In genomic region chr3:89266439-89266893, GRCm38 (mm10) we compare ENCODE assay signal across 7 mouse cellular contexts. TPM values are rescaled to one million over a fixed set of nuclear protein-coding genes. Genes with fewer than 3 reads are reported as not detected.
DNase-seq lines count a peak whose midpoint lies in the region; ATAC-seq and TF ChIP-seq lines count a peak whose summit lies in the region.

No protein-coding gene starts in this region.

- peak overlapping the region; percentile 83 for H3K9ac ChIP-seq in hindbrain, embryonic 16.5 days (ENCODE audit: low read depth, low read length)

- peak overlapping the region; percentile 75 for H3K4me3 ChIP-seq in hindbrain, embryonic 16.5 days (ENCODE audit: low read length)
- peak overlapping the region; percentile 93 for H3K4me3 ChIP-seq in small intestine, adult 2 months (ENCODE audit: low read depth, low read length)

- peak overlapping the region; percentile 74 for H3K27ac ChIP-seq in hindbrain, embryonic 16.5 days (ENCODE audit: low read depth, low read length)
- peak overlapping the region; percentile 74 for H3K27ac ChIP-seq in small intestine, adult 2 months (ENCODE audit: insufficient read depth, low read depth, low read length)

- TF ChIP-seq POLR2A in small intestine, adult 2 months (IDR thresholded peaks at IDR 0.05; ENCODE audit: low read depth, low read length), result peak; percentile 94

- under 1% methylated on average over 20 of the region's 20 CpGs for WGBS in hindbrain, embryonic 16.5 days
- under 1% methylated on average over 20 of the region's 20 CpGs for WGBS in small intestine, adult 2 months

- H3K27me3 ChIP-seq in hindbrain, embryonic 16.5 days (replicated peaks; ENCODE audit: control insufficient read depth, insufficient read depth, low read length), result no peaks in the 10 kb centered on the region
- H3K27me3 ChIP-seq in small intestine, adult 2 months (ENCODE audit: control insufficient read depth, insufficient read depth, low read length), result no peaks in the 10 kb centered on the region

- no peak for TF ChIP-seq CTCF in small intestine, adult 2 months (IDR thresholded peaks at IDR 0.05; ENCODE audit: extremely low read depth, insufficient read length, insufficient replicate concordance, low read depth, low read length)

- peaks cover 37% of the 10 kb centered on the region for H3K4me1 ChIP-seq in hindbrain, embryonic 16.5 days (ENCODE audit: control insufficient read depth, insufficient read depth, low read depth, low read length)
- H3K4me1 ChIP-seq in small intestine, adult 2 months (ENCODE audit: control insufficient read depth, insufficient read depth, insufficient read length, low read length), result peaks cover 18% of the 10 kb centered on the region

- intact Hi-C loops in left cerebral cortex, postnatal 14 days (cut with DNase I), result no loop called here

- ATAC-seq in hindbrain, embryonic 16.5 days, result peak; percentile 88
- peak; percentile 85 for ATAC-seq in megakaryocyte progenitor cell, adult 5-6 weeks (replicated peaks; ENCODE audit: poor library complexity)

- peak; percentile 90 for DNase-seq in ZHBTc4 (ENCODE audit: low read depth, low spot score)
- DNase-seq in cerebellum, adult 9-10 months, result peak; percentile 84
- peak; percentile 63 to 79 for DNase-seq in frontal cortex, postnatal 10 days (ENCODE audit: low spot score in 2 of 2)
- peak; percentile 80 to 81 for DNase-seq in left cerebral cortex, postnatal 14 days (ENCODE audit: low spot score in 2 of 2)

- peak overlapping the region; percentile 98 for H3K4me2 ChIP-seq in hindbrain, embryonic 16.5 days (ENCODE audit: low read length)

- 0 out of 2 replicates have a peak, but pooled peaks cover 3% of the 10 kb centered on the region for H3K36me3 ChIP-seq in hindbrain, embryonic 16.5 days (ENCODE audit: control insufficient read depth, insufficient read depth, low read length)
- H3K36me3 ChIP-seq in small intestine, adult 2 months (ENCODE audit: control insufficient read depth, insufficient read depth, low read length), result peaks cover 1% of the 10 kb centered on the region; the same call in 1 of the 2 replicates

- H3K9me3 ChIP-seq in hindbrain, embryonic 16.5 days (ENCODE audit: control insufficient read depth, low read length), result no peaks in the 10 kb centered on the region

RNA-seq across cellular contexts. Expression of gene Slc50a1, which starts 3.9 kb away (rescaled TPM):
- 39.4 and 43.9 TPM in 2 replicates for polyA plus RNA-seq in hindbrain, embryonic 16.5 days (2015; fragmentation: Nextera tagmentation; extraction: Ambion mirVana)
- 10 to 100 TPM; 25.7 to 30.5 TPM for total RNA-seq in left cerebral cortex, postnatal 14 days (2021)
- total RNA-seq in megakaryocyte progenitor cell, adult 5-6 weeks (2015), result 70.1 and 72.0 TPM in 2 replicates
- total RNA-seq in megakaryocyte progenitor cell, adult 5-6 weeks (2017), result 49.4 and 65.0 TPM in 2 replicates
- 81.6 and 97.3 TPM in 2 replicates for polyA plus RNA-seq in small intestine, adult 2 months (2012; rRNA removed)

RNA-seq across cellular contexts. Expression of gene Dpm3, which starts 7.3 kb away (rescaled TPM):
- 64.3 and 79.8 TPM in 2 replicates for polyA plus RNA-seq in hindbrain, embryonic 16.5 days (2015; fragmentation: Nextera tagmentation; extraction: Ambion mirVana)
- total RNA-seq in left cerebral cortex, postnatal 14 days (2021), result 10 to 100 TPM; 50.8 to 53.0 TPM
- 84.4 and 101 TPM in 2 replicates for total RNA-seq in megakaryocyte progenitor cell, adult 5-6 weeks (2015)
- total RNA-seq in megakaryocyte progenitor cell, adult 5-6 weeks (2017), result 80.4 and 135 TPM in 2 replicates
- polyA plus RNA-seq in small intestine, adult 2 months (2012; rRNA removed), result 357 and 440 TPM in 2 replicates

RNA-seq across cellular contexts. Expression of gene Efna1, which starts 14.5 kb away (rescaled TPM):
- polyA plus RNA-seq in hindbrain, embryonic 16.5 days (2015; fragmentation: Nextera tagmentation; extraction: Ambion mirVana), result 8.4 and 9.9 TPM in 2 replicates
- 1 to 10 TPM; 4.0 to 5.9 TPM for total RNA-seq in left cerebral cortex, postnatal 14 days (2021)
- 0.62 TPM in 1 of 2 replicates, not detected in the other for total RNA-seq in megakaryocyte progenitor cell, adult 5-6 weeks (2015)
- 0.17 TPM in 1 of 2 replicates, not detected in the other for total RNA-seq in megakaryocyte progenitor cell, adult 5-6 weeks (2017)
- polyA plus RNA-seq in small intestine, adult 2 months (2012; rRNA removed), result 46.1 and 122 TPM in 2 replicates

RNA-seq across cellular contexts. Expression of gene Trim46, which starts 20.4 kb away (rescaled TPM):
- polyA plus RNA-seq in hindbrain, embryonic 16.5 days (2015; fragmentation: Nextera tagmentation; extraction: Ambion mirVana), result 78.7 and 87.1 TPM in 2 replicates
- total RNA-seq in left cerebral cortex, postnatal 14 days (2021), result 100 to 1,000 TPM; 102 to 105 TPM
- total RNA-seq in megakaryocyte progenitor cell, adult 5-6 weeks (2015), result 1.2 and 1.5 TPM in 2 replicates
- total RNA-seq in megakaryocyte progenitor cell, adult 5-6 weeks (2017), result 0.12 and 0.91 TPM in 2 replicates
- polyA plus RNA-seq in small intestine, adult 2 months (2012; rRNA removed), result 4.3 and 8.7 TPM in 2 replicates

RNA-seq across cellular contexts. Expression of gene Krtcap2, which starts 20.7 kb away (rescaled TPM):
- polyA plus RNA-seq in hindbrain, embryonic 16.5 days (2015; fragmentation: Nextera tagmentation; extraction: Ambion mirVana), result 205 and 227 TPM in 2 replicates
- 10 to 100 TPM; 74.5 to 86.3 TPM for total RNA-seq in left cerebral cortex, postnatal 14 days (2021)
- 284 and 290 TPM in 2 replicates for total RNA-seq in megakaryocyte progenitor cell, adult 5-6 weeks (2015)
- total RNA-seq in megakaryocyte progenitor cell, adult 5-6 weeks (2017), result 294 and 304 TPM in 2 replicates
- 120 and 182 TPM in 2 replicates for polyA plus RNA-seq in small intestine, adult 2 months (2012; rRNA removed)

Comparison
In these comparisons a context has a peak if more than half of its experiments do, and no peak if none do; other contexts are left out.
1. Peak in every context shown above with its lines: DNase-seq, ATAC-seq, H3K4me3 ChIP-seq and H3K27ac ChIP-seq.